10 mouse cellular contexts compared by ENCODE assay signal in the genomic region with DNA sequence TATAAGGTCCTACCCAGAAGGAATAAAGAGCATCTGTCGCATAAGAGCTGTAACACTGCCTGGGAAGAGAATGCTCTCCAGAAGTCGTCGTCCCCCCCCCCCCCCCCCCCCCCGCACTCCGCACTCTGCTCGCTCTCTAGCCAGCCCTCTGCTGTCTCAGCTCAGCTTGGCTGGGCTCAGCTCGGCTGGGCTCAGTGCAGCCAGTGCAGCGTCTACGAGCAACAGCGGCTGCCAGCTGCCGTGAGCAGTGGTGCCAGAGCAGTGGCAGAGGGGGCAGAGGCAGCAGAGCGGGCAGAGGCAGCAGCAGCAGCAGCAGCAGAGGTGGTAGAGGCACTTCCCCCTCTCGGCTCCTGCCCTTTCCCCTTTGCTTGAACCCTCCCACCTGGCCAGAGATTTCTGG.
DNase-seq lines count a peak whose midpoint lies in the region; ATAC-seq and TF ChIP-seq lines count a peak whose summit lies in the region.
"Had no signal": no experiment of that assay in that cellular context is flagged by ENCODE, and none has a peak within 500 bp of the region (broad histone marks: within the 10 kb centered on the region; RNA-seq: fewer than 3 reads in every experiment).

No protein-coding gene starts in this region.

- no peak overlapping the region for H3K4me3 ChIP-seq in gastrocnemius, adult 2 months
- H3K4me3 ChIP-seq in heart, embryonic 16.5 days (ENCODE audit: low read length) = no peak overlapping the region
- no peak overlapping the region for H3K4me3 ChIP-seq in midbrain, embryonic 16.5 days (ENCODE audit: low read depth, low read length)

- H3K27ac ChIP-seq in gastrocnemius, adult 2 months = no peak overlapping the region
- no peak overlapping the region for H3K27ac ChIP-seq in heart, embryonic 16.5 days (ENCODE audit: low read length)
- H3K27ac ChIP-seq in midbrain, embryonic 16.5 days (ENCODE audit: low read length) = no peak overlapping the region

- no peak for ATAC-seq in heart, embryonic 16.5 days (replicated peaks; ENCODE audit: extremely low read depth, insufficient read depth, low FRiP score)
- peak; percentile 81 for ATAC-seq in midbrain, embryonic 16.5 days
- no peak for ATAC-seq in erythroblast, adult 5-6 weeks (replicated peaks; ENCODE audit: low FRiP score, poor library complexity, severe bottlenecking)

- TF ChIP-seq CTCF in gastrocnemius, adult 2 months (IDR thresholded peaks at IDR 0.05) = no peak

- no peaks in the 10 kb centered on the region for H3K9me3 ChIP-seq in heart, embryonic 16.5 days (replicated peaks; ENCODE audit: control insufficient read depth, low read length)
- no peaks in the 10 kb centered on the region for H3K9me3 ChIP-seq in midbrain, embryonic 16.5 days (replicated peaks; ENCODE audit: control insufficient read depth, low read length, poor library complexity, severe bottlenecking)

- H3K27me3 ChIP-seq in heart, embryonic 16.5 days (ENCODE audit: control insufficient read depth, insufficient read depth, low read length) = no peaks in the 10 kb centered on the region
- H3K27me3 ChIP-seq in midbrain, embryonic 16.5 days (ENCODE audit: control insufficient read depth, insufficient read depth, low read depth, low read length) = no peaks in the 10 kb centered on the region

- no peaks in the 10 kb centered on the region for H3K36me3 ChIP-seq in heart, embryonic 16.5 days (ENCODE audit: control insufficient read depth, insufficient read depth)
- no peaks in the 10 kb centered on the region for H3K36me3 ChIP-seq in midbrain, embryonic 16.5 days (ENCODE audit: control insufficient read depth, insufficient read depth, low read length)

- H3K4me1 ChIP-seq in heart, embryonic 16.5 days (ENCODE audit: control insufficient read depth, insufficient read depth, low read length) = no peaks in the 10 kb centered on the region
- H3K4me1 ChIP-seq in midbrain, embryonic 16.5 days (ENCODE audit: control insufficient read depth, insufficient read depth, low read length) = peaks cover 5% of the 10 kb centered on the region

- no peak overlapping the region for H3K9ac ChIP-seq in heart, embryonic 16.5 days (ENCODE audit: low read length)
- H3K9ac ChIP-seq in midbrain, embryonic 16.5 days (ENCODE audit: low read depth, low read length) = no peak overlapping the region

- peak; percentile 35 for DNase-seq in gastrocnemius, adult 2 months
- no peak for DNase-seq in gastrocnemius, postnatal 25 days
- peak; percentile 81 for DNase-seq in left cerebral cortex, postnatal 4 days
- DNase-seq in left cerebral cortex, adult 9 months (ENCODE audit: low spot score in 2 of 2) = no peak
- no peak for DNase-seq in urinary bladder, postnatal 10 days (ENCODE audit: low spot score)
- DNase-seq: cerebellum, postnatal 25 days; liver had no signal

- peak overlapping the region; percentile 24; the same call in 1 of the 2 replicates for H3K4me2 ChIP-seq in heart, embryonic 16.5 days (ENCODE audit: low read depth, low read length)
- H3K4me2 ChIP-seq in midbrain, embryonic 16.5 days (ENCODE audit: low read length) = peak overlapping the region; percentile 26; the same call in 1 of the 2 replicates

- intact Hi-C loops in gastrocnemius, adult 2 months (cut with DNase I) = no loop called here
- intact Hi-C loops in left cerebral cortex, postnatal 4 days (cut with DNase I) = no loop called here

- WGBS in heart, embryonic 16.5 days = 11% methylated on average over 11 of the region's 13 CpGs
- 40% methylated on average over 5 of the region's 13 CpGs for WGBS in midbrain, embryonic 16.5 days

Comparison
In these comparisons a context has a peak if more than half of its experiments do, and no peak if none do; other contexts are left out.
1. DNase-seq: peak in gastrocnemius, adult 2 months (single experiment) and left cerebral cortex, postnatal 4 days (single experiment); none in gastrocnemius, postnatal 25 days (single experiment), left cerebral cortex, adult 9 months (0 of 2) and urinary bladder, postnatal 10 days (single experiment).